Mouse (Mus musculus): ENCODE measurements at regions not wholly inside any gene's neighbourhood (a gene's known extent, or its start where the extent isn't known, plus 50 kb on each side); places are given as distances from the start of the nearest gene placed in this dataset.
A peak's percentile ranks its signal among the peaks of the same experiment; 100 is the strongest.

DNA sequence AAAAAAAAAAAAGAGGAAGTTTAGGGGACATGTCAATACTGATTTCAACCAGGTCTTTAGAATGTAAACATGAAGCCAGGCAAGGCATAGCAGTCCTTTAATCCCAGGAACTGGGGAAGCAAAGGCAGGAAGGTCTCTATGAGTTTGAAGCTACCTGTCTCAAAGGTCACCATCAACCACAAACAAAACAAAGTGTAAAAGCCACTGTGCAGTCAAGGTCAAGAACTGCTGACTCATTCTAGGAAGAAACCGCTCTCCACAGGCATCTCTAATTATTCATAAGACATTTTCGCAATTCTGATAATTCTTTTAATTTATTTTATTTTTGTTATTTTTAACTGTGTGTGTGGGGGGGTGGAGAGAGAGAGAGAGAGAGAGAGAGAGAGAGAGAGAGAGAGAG is 364.0 kb downstream of the Cntnap4 start:
- no peak for DNase-seq (ENCODE audit: low read depth, low spot score)

DNA sequence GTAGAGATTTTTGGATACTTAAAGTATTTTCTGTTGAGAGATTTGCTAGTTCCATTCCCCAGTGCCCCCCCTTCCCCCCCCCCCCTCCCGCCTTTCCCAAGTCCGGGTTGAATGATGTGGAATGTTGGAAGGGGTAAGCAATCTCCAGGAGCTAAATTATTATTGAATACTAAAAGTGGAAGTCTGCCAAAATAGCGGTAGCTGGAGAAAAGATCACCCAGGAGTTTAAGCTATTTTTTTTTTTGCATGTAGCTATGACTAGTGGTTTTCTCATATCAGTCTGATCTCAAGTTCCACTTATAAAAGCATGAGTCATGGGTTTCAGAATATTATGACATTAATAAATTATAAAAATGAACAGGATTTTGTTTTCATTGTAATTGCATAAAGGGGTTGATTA is 365.6 kb downstream of the Cntnap4 start:
- DNase-seq (ENCODE audit: low read depth, low spot score) = no peak

DNA sequence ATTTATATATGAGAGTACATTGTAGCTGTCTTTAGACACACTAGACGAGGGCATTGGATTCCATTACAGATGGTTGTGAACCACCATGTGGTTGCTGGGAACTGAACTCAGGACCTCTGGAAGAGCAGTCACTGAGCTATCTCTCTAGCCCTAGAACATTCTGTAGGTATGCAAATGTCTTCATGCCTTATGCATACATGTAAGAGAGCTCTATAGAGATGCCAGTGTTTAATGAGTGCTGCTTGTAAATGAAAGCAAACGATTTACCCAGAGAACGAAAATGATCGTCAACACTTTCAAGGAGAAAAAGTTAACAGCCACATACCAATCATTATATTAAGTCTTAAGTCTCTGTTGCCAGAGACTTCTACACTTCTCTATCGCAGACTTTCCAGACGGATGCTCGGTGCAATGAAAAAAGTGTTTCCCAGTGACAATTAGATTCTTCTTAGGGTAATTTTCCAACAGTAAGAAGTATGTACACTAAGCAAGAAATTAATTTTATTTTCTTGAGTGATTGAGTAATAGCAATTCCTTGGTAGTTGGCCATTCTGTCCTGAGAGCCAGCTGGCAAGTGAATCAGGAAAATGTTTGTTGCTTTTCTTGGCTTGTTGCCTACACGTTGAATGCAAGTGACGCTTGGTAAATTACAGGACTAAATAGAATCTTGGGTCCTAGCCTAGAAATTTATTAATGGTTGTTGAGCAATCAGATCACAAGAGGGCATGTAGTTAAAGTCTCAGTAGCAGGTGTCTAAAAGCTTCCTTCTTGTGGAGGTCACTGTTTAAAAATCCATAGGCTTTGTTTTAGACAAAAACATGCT is 366.3 kb downstream of the Cntnap4 start:
- peak; percentile 56 for DNase-seq (ENCODE audit: low read depth, low spot score)

DNA sequence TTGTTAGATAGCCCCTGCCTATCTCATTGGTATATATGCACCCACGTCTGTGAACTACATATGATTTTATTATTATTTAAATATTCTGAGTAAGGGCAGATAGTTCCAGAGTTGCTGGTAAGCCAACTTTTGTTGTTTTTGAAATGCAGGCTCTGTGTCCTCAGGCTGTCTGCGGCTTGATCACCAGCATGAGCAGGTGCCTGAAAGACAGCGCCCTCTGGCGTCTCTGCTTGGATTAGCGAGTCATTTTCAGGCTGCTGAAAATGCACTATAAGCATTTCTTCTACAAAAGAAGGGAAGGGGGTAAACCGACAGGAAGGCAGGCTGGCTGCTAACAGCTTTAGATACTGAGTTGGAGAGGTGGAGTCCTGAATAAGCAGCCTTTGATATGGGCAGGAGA is 402.6 kb downstream of the Cntnap4 start:
- DNase-seq (ENCODE audit: low read depth, low spot score) = peak; percentile 55

DNA sequence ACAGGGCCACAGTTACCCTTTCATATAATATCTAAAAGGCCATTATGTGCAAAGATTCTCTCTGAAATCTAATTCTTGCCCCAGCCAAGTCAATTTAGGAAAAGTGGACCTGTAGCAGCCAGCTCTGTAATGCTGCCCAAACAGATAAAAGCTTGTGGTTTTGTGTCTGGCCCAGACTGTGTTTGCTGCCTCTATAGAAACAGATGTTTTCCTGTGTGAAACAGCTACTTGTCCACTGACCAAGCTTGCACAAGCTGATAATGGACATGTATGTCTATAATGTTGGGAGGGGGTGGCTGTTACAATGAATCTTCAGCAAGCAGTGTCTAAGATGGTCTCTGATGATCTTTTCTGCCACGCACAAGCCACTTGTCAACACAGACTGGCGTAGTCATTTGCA is 405.9 kb downstream of the Cntnap4 start:
- no peak for DNase-seq (ENCODE audit: low read depth, low spot score)

DNA sequence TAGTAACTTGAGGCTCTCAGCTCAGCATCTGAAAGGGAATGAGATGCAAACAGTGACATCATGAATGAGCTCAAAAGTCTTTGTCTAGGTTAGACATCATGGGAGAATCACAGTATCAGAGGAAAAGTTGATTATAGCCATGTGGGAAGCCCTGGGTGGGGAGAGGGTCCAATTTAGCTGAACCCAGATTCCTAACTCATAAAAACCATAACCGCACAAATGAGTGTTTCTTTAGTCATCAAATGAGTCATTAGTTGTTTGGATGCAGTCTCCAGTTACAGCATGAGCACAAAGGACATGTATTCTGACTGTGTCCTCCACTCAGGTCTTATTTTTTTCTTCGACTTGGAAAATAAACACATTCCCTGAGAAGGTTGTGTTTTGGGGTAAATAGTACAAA is 406.5 kb downstream of the Cntnap4 start:
- no peak for DNase-seq (ENCODE audit: low read depth, low spot score)

DNA sequence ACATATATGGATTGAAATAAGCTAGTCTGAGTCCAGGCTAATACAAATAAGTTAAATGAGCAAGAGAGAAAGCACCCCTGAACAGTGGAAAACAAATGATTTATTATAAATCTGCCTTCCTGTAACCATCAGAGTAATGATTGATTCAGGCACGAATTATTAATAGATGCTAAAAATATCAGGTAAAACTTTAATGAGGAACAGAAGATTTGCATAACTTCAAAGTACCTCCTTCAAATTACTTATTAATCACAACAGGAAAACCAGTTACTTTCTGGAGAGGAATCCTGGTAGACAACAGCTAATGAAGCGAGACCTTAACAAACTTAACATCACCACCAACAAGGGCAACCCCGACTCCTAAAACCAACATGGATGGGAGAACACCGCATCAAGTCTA is 423.9 kb downstream of the Cntnap4 start:
- no peak for DNase-seq (ENCODE audit: low read depth, low spot score)

DNA sequence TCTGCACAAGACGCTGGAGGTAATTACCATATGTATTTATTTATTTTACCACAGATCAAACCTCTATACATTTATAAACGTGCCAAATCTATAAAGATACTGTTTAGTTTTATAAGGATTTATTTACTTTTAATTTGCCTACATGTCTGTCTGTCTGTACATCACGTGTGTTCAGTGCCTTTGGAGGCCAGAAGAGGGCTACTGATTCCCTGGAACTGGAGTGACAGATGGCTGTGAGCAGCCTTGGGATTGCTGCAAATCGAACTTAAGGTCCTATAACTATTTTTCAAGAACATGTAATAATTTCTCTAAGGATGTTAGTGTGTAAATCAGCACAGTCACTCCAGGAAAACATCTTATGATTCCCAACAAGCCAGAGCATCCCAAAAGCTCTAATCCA is 437.5 kb downstream of the Cntnap4 start:
- no peak for DNase-seq (ENCODE audit: low read depth, low spot score)

DNA sequence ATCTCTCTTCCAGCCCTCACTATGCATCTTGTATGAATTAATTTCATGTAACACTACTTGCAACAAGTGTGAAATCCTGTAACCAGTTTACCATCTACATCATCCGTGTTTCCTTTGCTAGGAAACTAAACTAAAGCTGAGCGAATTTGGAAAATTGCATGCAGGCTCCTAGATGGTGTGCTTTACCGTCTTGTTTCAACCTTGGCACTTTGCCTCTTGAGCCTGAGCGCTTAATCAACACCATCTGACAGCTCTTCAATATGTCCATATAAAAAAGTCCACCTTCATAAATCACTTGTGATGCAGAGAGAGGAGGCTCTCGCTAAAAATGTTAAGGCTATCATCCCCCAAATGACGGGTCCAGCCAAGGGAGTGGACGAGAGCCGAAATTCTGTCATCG is 459.0 kb downstream of the Cntnap4 start:
- DNase-seq (ENCODE audit: low read depth, low spot score) = no peak

DNA sequence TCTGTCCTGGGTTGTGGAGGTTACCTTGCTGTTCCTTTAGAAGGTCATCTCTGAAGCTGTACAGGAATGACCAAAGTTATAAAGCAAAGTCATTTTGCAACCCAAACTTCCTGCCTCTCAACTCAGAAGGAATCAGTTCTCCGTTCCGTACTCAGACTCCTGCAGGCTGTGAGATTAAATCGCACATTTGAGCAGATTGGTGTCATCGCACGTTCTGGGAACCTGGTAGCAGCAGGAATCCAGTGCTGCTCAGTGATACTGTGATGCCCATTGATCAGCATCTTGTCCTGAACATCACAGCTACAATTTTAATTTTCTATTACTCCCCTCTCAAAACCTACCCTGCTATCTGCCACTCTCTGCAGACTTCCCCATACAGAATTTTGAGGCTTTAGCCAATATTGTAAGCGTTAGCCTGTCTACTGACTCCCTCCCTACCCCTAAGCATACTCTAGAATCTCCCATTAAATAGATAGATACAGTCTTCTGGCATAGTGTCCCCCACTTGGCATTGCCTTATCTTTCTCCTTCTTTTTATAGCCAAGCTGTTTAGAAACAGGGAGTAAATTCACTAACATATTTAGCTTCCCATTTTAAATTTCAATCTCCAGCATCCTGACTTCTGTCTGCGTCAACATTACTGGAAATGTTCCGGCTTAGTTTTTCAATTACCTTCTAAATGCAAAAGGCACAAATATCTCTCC is 482.1 kb downstream of the Cntnap4 start:
- peak; percentile 51 for DNase-seq (ENCODE audit: low read depth, low spot score)

DNA sequence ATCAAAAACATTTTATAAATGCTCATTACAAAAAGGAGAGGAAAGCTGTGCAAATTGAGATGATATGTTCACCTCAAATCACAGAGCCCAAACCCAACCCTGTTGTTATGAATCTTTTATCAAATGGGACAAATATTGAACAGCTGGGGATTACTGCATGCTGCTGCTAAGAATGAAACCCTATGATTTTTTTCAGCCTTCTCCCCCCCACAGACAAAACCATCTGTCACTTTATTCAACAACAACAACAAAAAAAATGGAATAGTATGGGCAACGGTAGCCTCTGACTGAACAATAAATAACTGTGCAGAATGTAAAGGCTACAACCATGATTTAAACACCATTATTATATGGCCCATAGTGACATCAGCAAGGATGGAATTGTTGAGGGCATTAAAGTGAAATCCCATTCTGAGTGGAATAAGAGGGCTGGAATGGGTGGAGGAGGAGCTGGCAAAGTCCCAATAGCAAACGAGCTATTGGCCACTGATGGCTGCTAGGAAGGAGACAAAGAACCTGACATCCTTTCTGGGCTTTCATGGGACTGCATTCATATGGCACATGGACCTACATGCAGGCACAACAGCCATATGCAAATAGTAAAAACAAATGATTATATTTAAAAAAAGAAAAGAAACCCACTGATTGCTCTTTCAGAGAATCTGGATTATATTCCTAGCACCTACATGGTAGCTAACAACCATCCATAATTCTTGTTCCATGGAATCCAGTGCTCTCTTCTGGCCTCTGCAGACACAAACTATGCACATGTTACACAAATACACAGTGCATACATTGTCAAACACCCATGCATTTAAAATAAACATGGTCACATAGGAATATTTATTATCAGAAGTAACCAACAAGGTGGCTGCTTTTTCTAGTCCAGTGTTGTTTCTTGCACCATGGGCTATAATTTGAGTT is 495.7 kb downstream of the Cntnap4 start:
- DNase-seq (ENCODE audit: low read depth, low spot score) = no peak

DNA sequence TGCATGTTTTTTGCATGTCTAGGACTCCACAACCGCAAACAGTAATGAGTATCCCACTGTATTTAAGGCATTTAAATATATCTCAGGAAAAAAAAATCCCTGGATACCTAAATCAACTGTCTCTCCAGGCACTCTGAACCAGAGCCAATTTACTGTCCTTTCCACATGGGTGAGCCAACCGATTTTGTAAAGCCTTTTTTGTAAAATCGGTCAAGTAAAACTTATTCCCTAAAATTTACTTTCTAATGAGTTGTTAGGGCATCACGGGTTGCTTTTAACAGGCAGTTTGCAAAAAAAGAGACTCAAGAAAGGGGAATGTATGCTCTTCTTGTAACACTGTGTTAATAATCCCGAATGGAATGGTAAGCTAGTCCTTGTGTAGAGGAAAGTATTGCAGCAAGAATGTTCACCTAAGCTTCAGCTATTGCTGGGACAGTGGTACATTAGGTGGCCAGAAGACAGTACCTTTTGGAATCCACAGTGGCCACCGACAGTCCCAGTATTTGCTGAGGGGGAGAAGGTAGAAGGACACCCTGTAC is 496.4 kb downstream of the Cntnap4 start:
- DNase-seq (ENCODE audit: low read depth, low spot score) = no peak

DNA sequence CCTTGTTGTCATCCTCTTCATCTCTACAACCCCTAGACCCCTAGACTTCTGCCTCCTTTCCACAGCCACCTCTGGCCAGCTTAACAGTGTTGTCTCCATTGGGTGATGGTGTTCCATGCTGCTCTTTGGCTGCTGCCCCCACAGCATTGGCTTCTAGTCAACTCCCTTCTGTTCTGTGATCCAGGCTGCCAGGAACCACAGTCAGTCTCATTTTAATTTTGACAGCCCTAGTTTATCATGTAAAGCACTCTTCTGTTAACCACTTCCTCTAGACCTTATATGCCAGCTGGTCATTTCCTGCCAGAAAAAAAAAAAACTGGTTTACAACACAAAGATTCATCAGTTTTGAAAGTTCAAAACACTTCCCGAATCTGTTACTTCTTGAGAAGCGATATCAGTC is 514.1 kb downstream of the Cntnap4 start:
- no peak for DNase-seq (ENCODE audit: low read depth, low spot score)

DNA sequence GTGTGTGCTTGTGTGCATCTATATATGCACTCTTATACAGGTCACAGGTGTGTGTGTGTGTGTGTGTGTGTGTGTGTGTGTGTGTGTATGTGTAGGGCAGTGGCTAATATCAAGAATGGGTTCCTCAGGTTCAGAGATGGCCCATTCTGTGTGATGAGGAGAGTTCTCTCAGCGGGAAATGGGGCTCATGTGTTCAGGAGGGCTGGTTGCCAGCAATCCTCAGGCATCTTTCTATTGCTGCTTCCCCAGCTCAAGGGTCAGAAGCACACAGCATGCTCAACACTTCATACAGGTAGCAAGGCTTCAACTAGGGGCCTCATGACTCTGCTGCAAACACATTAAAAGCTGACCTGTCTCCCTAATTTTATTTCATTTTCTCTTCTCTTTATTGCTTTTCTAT is 517.7 kb downstream of the Cntnap4 start:
- no peak for DNase-seq (ENCODE audit: low read depth, low spot score)

DNA sequence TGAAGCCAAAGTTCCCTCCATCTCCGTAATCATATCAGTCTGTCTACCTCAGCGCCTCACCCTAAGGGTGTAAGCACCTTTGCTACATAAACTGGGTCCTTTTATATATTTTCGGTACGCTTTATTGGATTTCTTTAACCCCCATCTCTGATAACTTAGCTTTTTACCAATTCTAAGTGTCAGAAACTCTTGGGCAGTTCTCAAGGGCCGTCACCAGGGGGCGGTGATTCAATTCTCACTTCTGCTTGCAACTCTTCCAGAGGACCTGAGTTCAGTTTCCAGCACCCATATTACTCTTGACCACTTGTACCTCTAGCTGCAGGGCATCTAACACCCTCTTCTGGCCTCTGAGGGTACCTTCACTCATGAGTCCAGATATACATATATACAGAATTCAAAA is 523.7 kb upstream of the Mon1b start:
- no peak for DNase-seq (ENCODE audit: low read depth, low spot score)

DNA sequence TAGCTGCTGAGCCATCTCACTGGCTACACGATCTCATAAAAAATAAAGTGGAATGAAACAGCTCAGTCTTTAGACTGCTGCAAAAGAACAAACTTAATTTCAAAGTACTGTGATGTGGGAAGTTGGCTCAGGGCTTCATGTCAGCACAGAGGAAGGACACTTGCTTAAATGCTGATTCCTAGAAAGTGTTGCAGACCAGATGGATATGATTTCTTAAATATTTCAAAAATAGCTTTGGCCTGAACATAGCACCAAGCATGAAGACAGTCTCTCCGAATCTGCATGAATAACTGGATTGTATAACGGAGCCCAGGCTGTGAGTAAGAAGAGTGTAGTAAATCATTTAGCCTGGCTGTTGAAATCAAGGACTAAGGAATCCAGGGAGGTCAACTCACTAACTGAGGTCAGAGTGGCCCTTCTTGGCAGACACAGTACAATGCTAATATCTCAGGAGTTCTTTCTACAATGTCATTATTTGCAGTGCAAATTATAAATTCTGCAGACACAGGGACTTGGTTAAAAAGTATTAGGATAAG is 521.2 kb upstream of the Mon1b start:
- DNase-seq (ENCODE audit: low read depth, low spot score) = peak; percentile 12

DNA sequence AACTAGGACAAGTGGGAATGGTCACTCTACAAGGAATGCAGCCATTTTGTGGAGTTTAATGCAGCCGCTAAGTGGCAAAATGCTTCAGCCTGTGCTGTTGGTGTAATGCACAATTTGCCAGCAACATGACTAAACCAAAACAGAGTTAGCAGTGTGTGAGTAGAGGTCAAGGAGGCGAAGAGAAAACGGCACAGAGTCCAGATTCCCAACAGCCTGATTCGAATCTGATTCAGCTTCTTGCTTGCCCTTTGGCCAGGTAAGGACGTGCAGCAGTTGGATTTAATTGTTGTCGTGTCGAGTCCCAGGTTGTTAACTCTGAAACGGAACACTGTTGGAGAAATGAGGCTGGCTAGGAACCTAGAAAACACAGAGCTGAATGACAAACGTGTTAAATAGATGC is 518.1 kb upstream of the Mon1b start:
- DNase-seq (ENCODE audit: low read depth, low spot score) = no peak

DNA sequence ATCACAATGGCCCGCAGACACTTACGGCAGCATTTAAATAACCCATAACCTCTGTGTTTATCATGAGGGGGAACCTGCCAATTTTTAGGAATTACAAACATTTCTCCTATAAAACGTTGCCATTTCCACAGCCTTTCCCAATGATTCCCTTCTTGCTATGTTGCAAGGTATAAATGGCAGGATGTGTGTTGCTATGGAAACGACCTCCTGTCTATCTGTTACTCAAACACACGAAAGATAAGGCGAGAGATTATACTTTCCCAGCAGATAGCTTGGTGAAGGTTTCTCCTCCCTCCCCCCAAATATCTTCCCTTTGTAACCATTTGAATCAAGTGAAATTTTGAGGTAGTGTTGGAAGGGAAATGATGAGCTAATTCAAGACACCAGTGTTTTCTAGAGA is 509.8 kb upstream of the Mon1b start:
- peak; percentile 10 for DNase-seq (ENCODE audit: low read depth, low spot score)

DNA sequence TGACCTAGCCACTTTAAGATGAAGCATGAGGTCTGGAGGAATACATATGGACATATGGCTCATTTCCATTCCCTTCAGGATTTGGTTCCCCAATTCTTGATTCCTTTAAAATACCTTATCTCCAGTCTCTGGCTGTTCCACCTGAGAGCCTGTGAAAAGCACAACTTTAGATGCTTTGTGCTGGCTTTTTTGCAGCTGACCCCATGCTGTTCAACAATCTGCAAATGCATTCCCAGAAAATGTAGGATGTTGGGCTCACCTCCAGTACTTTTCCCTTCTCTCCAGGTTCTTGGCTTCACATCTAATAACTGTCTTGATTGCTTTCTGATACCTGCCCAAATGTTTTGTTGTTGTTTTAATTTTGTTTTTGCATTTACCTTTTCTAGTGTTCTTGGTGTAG is 498.0 kb upstream of the Mon1b start:
- DNase-seq (ENCODE audit: low read depth, low spot score) = no peak

DNA sequence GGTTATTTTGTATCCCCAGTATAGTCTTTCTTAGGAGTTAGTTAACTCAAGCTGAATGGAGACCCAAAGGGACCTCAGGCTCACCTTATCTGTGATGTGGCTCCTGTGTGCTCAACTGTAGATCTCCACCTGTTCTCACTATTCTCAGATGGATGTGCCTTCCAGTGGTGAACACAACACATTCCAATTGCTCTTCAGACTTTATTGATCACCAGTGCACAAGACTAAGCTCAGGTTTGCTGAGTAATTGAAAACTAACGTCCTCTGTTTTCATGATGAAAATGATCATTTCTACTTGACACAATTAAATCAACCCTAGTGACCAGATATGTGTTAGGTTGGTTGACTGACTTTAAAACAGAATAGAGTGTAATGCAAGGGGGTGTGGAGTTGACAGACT is 495.4 kb upstream of the Mon1b start:
- DNase-seq (ENCODE audit: low read depth, low spot score) = no peak

DNA sequence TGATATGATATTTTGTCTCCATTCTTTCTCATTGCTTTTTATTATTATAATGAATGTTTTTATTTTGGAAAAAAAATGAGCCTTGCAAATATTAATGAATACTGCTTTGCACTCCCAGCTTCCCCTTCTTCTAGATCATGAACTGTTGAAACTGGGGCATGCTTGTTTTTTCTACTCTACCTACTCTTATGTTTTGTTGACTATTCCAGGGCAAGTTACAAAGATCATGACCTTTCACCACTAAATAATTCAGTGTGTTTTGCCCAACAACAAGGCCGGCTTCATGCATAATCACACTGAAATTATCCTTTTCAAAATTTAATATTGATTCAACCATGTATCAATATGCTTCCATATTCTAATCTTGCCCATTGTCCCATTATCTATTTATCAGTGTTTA is 494.3 kb upstream of the Mon1b start:
- no peak for DNase-seq (ENCODE audit: low read depth, low spot score)

DNA sequence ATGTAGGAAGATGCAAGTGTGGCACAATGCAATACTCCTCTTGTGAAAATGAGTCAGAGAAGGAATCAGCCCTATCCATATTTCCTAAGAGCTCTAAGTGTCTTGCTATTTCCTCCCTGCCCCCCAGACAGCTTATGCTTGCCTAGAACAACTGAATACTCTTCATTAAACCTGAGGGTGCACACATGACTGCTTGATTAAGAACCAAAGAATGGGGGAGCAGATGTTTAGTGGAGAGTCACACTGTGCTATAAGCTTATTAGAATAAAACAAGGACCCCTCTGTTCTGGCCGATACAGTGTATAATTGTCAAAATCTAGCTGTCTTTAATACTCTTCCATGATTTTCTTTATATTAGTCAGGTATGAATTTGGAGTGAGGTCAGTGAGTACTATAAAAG is 458.8 kb upstream of the Mon1b start:
- no peak for DNase-seq (ENCODE audit: low read depth, low spot score)
